Mouse (Mus musculus) megakaryocyte-erythroid progenitor cell, adult 5-6 weeks (primary cell): ENCODE results near the gene Fgd5. TPM values are rescaled to one million over a fixed set of nuclear protein-coding genes. Genes with fewer than 3 reads are reported as not detected.

ENCODE experiments used
- ATAC-seq: replicated peaks from 2 replicates; pipeline ENCODE4 v1.8.0; 2016; ENCODE audit warnings: mild to moderate bottlenecking, inconsistent platforms; ENCODE audit not compliant: severe bottlenecking, poor library complexity, low FRiP score, low TSS enrichment
- total RNA-seq, 2 experiments: library from RNA; stranded (forward) in 1 of 2; stranded (reverse) in 1 of 2; fragments of 200-1000, 215-1000 nt in 1 of 2; fragments of >200 nt in 1 of 2; fragmentation: Nextera tagmentation in 1 of 2; gene quantifications; 2 replicates each; pipeline ENCODE4 v1.2.3; 2014 to 2017

Fgd5 gene
- total RNA-seq, 2 experiments from 2014 or later, result not detected

DNA sequence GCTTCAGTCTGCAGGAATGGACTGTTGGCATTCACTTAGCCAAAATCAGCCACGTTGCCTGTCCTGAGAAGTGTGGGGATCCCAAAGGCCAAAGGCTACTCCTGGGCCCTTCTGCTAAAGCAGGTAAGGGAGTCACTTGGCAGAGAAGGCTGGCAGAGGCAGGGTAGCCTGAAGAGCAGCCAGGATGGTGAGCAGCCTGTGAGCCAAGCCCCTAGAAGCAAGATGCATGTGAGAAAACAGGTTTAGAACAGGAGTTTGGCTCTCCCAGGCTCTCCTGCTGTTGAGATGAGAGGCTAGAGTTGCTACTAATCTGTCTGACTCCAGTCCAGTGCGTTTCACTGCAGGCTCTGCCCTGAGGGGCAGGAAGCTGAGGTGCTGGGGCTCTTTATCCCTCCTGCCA, 25.0 kb downstream of the Fgd5 start:
- ATAC-seq, result no peak

DNA sequence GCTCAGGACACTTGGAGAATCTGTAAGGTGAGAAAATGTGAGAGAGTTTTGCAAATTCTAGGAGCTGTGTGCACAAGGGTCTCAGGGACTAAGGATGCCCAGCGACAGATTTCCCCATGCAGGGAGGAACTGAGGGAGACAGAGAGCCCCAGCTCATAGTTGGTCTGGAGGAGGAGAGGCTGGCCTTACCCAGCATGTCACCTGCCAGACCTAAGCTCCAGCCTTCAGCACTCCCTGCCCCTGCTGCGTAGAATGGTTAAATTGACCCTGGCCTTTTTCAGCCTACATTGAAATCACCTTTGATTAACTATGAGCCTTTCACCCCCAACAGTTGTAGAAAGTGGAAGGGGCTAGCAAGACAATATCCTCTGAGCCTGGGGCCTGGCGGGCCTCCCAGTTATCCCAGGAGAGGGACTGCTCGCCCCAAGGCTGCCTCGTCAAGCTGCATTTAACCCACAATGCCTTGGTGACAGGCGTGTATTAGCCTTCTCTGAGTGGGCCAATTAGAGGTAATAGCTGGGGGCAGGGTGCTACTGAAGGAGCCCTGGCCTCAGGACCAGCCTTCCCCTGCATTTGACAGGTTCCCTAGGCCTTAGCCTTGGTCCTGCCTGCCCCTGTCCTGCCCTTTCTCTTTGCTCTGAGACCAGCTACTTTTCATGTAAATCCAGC, 25.6 kb downstream of the Fgd5 start:
- no peak for ATAC-seq

DNA sequence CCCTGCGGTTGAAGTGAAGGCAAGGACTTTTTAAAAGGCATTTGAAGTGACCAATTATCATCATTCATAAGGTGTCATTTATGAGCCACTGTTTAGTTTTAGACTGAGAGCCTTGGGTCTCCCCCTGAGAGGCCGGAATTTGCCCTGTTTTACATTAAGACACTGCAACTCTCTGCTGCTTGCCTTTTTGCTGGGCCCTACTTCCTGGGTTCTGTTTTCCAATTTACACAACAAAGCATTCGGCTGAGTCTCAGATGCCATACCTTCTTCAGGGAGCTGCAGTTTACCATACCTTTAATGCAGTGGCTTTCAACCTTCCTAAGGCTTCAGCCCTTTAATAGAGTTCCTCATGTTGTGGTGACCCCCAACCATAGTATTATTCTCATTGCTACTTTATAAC, 26.1 kb downstream of the Fgd5 start:
- ATAC-seq, result no peak

DNA sequence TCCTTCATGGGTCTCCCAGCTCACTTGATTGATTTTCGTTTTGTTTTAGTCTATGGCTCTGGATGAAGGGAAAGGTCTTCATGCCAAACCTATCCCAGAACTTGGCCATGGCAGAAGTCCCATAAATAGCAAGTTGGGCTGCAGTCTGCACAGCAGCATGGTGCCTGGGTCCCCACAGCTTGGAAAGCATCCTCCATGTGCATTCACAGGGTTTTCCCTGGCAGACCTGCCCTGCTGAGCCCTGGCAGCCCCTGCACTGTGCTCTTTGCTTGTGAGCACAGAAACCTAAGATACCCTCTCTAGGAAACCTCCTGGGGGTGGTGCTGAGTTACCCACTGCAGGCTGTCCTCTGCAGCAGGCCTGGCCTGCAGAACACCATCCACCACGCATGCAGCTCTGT, 32.2 kb downstream of the Fgd5 start:
- no peak for ATAC-seq

DNA sequence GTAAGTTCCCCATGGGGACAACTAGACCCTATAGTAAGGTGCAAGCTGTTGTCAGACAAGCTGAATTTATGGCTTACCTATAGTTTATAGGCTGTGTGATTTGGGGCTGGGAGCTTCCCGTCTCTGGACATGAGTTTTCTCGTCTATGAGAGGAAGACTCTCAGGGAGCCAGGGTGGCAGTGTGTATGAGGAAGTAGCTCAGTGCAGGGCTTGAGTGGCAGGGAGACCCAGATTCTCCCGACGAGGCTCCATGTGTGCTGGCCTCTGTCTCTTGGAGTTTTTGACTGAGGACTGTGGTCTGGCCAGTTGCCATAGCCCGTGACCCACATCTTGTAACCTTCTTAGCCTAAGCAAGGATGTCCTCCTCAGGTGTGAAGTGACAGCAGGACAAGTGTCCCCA, 33.7 kb downstream of the Fgd5 start:
- ATAC-seq, result no peak

DNA sequence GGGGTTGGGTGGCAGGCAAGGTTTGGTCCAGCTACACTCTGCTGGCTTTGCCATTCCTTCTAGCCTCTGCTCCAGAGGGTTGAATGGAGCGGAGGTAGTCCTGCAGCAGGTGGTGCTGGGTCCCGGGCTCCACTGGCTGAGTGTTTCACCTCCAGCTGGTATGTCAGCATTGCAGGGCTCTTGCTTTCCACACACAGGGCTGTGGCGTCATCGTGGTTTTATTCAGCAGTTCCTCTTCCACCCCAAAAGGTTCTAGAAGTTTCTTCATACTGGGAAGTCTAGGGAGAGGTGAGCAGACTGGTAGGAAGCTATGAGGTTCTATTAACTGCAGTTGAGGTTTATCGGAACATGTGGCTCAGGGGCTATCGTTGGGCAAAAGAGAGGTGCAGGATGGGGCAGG, 34.4 kb downstream of the Fgd5 start:
- no peak for ATAC-seq

DNA sequence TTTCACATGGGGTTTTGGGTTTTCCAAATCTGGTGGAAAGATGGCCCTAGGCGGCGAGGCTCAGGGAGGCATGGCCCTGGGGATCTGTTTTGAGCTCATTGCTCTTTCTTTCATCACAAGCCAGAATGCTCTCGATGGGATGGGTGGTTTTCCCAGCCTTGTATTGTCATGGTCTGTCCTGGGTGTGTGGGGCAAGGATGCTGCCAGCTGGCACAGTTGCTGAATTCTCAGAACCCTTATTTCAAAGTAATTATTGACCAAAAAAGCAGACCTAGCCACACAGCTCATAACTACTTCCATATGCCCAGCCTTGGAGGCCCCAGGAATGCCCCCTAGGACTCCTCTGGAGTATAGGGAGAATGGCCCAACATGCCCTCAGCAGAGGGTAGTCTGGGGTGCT, 34.9 kb downstream of the Fgd5 start:
- ATAC-seq, result no peak

DNA sequence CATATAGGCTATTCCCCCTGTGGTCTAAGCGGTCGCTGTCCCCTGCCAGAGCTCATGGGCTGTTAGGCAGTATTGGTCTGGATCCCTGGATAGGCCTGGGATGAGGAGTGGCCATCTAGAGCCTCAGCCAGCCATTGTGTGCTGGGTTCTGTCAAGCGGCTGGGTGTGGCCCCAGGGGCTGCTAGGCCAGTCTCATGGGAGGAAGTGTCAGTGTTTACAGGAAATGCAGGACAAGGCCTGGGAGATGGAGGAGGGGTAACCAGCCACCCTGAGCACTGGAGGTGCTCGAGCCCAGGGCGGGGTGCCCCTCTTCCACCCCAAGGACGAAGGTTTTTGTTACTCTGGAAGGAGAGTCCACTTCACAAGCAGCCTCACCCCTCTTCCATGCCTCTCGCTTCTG, 36.3 kb downstream of the Fgd5 start:
- ATAC-seq, result no peak

DNA sequence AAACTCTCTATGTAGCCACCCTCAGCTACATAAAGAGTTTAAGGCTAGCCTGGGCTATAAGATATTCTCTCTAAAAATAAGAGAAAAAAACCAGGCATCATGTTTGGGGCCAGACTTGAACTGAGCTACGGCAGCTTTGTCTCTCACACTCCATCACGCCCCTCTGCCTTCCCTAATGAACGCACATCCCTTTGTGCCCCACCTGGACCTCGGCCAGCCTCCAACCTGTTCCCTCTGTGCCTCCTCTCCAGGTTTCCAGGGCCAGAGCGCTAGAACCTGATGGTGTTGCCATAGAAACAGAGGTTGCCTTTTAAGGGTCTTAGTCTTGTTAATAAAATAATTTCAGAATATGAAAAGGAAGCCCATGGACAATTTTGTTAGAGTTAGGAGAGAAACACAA, 37.2 kb downstream of the Fgd5 start:
- ATAC-seq, result no peak

DNA sequence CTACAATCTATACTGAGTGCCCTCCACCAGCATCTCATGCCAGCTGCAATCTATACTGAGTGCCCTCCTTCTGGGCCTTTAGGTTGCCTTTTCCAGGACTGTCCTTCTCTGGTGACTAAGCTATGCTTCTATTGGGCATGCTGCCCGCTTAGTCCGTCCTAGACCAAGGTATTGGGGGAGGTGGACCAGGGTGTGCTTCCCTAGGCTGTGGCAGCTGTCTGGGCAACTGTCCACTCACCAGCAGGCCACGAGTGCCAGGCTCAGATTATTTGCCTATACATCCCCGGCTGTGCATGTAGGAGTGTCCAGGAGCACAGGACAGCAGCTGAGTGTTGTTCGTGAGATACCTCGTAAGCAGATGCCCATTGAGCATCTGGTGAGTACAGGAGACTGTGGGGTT, 38.1 kb downstream of the Fgd5 start:
- ATAC-seq, result no peak

DNA sequence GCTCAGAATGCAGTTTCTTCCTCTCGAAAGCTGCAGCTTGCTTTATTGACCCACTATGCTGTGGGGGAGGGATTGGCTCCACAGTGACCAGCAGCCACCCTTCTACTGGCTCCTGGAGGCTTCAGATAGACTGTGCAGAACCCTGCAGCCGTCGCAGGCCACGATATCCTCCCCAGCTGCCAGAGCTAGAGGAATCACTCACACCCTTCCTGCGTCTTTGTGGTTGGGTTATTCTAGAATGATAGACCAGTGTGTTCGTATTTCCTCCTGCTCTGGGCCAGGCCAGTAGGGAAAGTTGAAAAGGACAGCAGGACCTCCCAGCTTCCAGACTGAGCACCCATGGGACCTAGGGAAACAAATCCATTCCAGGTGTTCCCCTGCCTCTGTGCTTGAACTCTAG, 39.7 kb downstream of the Fgd5 start:
- no peak for ATAC-seq

DNA sequence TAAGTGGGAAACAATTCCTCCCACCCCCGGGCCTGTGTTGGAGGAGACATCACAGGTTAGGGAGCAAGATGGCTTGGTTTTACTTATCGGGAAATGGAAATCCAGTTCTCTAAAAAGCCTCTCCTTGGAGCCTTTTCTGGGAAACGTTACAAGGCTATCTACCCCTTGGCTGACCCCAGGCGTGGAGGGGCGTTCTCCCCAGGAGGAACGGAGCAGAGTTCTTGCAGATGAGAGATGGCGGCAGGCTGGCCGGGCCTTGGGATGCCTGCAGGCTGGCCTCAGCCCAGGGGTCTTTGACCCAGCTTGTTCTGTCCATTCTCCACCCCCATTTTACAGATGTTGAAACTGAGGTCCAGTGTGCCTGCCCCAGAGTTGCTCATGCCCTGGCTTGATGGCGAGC, 42.4 kb downstream of the Fgd5 start:
- ATAC-seq, result no peak

DNA sequence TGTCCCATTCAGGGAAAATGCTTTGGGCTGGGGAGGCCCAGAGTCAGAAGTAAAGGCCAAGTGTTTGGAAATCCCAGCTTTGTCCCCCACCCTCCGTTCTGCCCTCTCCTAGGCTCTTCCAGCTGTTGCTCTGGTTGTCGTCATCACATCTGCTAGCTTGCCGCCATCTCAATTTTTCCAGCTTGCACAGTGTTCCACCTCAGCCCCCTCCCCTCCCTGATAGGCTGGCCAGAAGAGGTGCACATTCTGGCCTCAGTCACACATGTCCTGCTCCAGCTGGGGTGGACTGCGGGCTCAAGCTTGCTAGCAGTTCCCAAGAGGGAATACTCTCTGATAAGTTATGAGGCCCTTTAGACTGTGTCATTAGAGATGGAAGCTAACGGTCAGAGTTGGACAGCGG, 42.8 kb downstream of the Fgd5 start:
- no peak for ATAC-seq

DNA sequence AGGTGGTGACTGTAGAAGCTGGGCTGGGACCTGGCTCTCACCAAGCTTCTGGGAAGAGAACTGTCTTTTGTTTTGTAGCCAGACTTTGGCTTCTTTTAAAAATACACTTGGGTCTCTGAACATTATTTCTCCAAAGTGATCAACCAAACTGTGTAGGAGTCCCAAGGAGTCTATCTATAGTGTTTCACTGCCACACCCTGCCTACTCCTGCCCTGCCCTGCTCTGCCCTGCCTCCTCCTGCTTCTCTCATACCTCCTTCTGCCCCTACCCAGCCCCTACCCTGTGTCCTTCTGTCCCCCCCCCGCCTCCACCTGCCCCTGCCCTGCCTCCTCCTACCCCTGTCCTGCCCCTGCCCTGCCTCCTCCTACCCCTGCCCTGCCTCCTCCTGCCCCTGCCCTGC, 46.6 kb downstream of the Fgd5 start:
- no peak for ATAC-seq

DNA sequence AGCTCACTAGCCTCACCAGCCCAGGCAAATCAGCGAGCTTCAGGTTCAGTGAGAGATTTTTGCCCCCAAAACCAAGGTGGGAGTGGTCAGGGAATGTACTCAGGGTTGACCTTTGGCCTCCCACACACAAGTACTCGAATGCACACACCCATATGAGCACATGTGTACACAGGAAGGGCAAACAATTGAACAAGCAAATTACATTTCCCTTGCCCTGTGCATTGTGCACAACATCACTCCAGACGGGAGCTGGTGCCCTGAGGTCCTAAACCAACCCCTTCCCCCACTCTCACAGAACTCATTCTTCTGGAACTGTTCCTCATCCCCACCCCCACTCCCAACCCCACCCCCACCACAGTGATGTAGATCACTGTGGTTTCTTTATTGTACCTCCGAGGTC, 48.7 kb downstream of the Fgd5 start:
- ATAC-seq, result no peak

DNA sequence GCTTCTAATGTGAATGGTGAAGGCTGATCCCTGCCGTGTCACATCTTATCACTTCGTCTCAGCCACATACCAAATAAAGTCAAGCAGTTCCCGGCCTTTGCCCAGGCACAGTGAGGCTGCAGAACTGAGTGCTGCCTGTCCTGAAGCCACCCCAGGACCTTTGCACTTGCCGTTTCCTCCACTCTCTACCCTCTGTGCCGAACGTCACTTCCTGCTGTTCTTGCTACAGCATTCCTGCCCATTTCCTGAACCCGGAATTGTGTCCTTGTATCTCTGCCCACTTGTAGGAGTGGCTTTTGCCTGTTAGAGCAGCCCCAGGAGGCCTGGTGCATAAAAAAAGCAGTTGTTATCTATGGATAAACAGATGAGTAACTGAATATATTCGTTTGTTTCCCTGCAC, 52.0 kb downstream of the Fgd5 start:
- no peak for ATAC-seq

DNA sequence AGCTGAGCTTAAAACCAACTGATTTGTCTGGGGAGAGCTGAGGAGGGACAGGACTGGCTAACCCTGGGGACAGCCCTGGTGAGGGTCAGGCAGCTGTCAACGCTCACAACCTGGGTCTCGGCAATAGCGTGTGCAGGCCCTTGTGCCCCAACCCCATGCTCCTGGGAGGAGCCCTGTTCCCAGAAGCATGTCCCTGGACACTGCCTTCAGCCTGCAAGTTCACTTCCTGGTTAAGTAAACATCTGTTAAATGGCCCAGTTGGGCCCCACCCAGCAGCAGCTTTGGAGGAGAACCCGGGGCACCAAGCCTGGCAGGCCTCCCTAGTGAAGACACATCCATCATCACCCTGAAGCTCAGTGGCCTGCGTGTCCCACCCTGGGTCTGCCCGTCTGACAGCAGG, 56.0 kb downstream of the Fgd5 start:
- ATAC-seq, result no peak

DNA sequence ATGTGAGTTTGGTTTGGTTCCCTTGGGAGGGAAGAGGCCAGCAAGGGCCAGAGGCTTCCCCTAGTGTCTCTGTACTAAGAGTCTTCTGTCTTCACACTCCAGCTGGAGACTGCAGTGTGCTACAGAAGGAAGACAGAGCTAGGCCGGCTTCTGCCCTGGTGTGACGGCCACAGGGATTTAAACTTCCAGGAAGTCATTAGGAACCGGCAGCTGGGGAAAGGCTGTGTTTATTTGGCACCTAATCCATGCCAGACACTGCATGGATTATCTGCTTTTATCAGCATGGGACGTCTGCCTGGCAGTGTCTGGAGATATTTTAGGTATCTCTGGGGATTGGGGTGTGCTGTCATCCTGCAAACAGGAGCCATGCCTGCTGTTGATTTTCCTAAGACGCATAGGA, 57.7 kb downstream of the Fgd5 start:
- no peak for ATAC-seq

DNA sequence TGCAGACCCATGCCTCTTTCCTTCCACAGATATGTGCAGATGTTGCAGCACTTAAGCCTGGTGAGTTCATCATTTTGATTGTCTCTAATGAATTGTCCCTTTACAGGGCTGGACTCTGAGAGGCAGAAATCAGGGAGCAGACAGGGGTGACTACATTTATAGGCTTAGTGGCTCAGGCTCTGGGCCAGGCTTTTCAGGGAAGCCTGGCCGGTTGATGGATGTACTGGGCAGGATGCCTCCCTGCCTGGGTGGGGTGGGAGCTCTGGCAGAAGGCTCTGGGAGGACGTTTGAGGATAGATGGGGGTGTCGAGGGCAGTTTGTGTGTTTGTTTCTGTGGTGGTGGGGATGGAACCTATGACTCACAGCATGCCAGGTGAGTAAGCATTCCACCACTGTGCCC, 59.5 kb downstream of the Fgd5 start:
- ATAC-seq, result no peak

DNA sequence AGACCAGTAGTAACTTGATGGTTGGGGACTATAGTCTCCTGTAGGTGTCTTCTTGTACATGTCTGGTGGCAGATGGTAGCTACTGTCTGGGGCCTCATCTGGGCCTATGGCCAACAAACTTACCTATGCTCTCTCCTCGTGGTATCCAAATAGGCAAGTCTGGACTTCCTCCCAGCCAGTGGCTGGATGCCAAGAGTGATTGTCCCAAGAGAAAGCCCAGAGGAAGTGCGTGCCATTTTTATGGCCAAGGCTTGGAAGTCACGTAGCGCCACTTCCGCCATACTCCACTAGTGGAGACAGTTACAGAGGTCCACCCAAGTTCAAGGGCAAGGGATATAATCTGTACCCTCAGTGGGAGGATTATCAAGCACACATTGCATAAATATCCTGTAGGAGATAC, 62.6 kb downstream of the Fgd5 start:
- no peak for ATAC-seq

DNA sequence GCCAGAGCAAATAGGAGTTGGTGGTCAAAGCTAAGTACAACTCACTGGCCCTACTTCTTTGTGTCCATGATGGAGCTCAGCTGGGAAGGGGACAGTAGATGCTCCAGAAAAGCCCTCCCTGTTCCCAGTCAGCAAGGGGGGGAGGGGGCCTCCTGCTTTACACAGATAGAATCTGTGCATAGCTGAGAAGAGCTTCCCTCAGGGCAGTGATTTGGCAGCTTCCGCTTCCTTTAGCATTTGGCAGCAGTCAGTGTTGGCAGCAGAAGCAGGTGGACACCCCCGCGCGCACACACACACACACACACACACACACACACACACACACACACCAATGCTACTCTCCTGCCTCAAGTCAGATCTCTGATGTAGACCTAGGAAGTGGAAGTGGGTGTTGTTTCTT, 63.4 kb downstream of the Fgd5 start:
- no peak for ATAC-seq

DNA sequence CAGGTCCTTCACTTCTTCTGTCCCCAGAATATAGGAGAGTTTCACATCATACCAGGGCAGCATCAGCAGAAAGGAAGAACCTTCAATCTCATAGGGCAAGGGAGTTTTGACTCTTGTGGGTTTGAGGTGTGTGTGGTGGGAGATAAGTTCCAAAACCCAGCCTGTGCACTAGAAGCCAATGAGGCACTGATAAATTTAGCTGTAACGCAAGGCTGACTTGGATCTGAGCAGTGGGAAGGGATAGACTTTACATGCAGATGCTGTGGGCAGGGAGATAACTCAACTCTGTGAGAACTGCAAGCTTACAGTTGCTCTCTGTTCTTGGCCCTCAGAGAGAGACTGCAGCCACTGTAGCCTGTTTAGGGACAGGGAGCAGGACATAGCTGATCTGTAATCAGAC, 64.2 kb downstream of the Fgd5 start:
- peak; percentile 89 for ATAC-seq
